Mouse (Mus musculus): Measurements from ENCODE around the gene Sftpa1.

DNA sequence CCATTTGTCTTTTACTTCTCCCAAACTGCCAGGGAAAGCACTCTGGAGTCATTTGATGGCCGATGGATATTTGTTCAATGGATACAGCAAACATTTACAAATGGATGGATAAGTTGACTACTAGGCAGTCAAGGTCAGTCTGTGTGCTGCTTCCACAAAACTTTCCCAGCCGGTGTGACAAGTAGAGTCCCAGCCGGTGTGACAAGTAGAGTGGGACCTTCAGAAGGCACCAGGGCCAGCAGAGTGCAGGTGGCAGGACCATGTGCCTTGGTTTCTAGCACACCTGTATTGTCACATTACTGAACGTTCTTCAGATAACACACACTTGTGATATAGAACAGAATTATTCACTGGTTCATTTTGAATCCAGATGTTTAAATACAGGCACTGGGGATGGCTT lies 28.5 kb downstream of the Sftpa1 start:
- TF ChIP-seq CTCF (IDR thresholded peaks at IDR 0.05; ENCODE audit: low read depth) (no peak), EP300 (optimal IDR thresholded peaks at IDR 0.05) (no peak)

All from stomach, postnatal 0 days (tissue).